Mouse (Mus musculus): ENCODE measurements around the gene Ttc39a. TPM values are rescaled to one million over a fixed set of nuclear protein-coding genes. Genes with fewer than 3 reads are reported as not detected.
A peak's percentile ranks its signal among the peaks of the same experiment; 100 is the strongest.

Gene Ttc39a
- total RNA-seq, 2 experiments from 2014 or later = 1.1 to 1.9 TPM

- DNase-seq (ENCODE audit: extremely low spot score in 1 of 2, low spot score in 1 of 2) = no peak
These were observed 13.1 kb downstream of the Ttc39a start for GRCm38 (mm10) chr4:109419563-109419962.

DNA sequence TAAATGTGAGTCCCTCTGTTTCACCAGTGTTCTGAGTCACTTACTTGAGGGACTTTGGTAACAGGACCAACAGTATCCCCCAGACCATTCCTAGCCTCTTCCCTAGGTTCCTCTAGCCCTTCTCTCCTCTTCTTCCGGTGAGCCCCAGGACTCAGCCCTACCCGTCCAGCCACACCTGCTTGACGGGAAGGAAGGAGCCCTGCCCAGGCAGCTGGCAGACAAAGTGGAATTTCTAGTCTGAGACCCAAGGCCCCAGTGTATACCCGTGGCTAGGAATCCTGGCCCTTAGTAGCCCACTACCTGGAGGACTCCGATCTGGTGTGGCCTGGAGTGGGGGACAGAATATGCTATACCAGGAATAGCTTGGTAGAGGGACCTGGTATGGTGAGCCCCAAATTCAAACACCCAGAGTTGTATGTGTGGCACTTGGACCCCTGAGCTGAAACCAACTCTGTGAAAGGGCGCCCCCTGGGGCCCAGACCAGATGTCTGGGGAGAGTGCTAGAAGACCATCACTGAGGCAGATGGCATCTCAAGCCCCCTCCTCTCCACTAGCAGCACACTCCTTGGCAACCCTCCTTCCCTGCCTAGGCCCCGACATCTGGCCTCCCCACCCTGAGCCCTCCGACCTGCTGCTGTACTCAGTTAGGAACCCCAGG, 13.8 kb downstream of the Ttc39a start:
- peak in 1 of 2 experiments; percentile 25 for DNase-seq (ENCODE audit: extremely low spot score in 1 of 2, low spot score in 1 of 2)

DNA sequence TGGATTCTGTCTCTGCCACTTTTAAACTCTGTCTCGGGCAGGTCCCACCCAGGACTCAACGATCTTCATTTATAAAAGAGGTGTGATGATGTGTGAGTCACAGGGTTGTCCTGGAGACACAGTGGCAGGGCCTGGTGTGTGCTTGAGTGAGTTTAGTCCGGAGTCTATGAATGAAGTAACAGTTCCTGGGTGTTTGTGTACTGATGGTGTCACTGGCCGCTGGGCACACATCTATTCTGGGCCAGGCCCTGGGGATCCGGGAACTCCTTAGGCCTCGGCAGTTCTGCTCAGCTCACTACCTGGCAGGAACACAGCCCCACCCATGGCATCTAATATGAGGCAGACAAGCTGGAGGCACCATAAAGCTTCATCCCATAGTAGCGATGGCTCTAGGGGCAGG, 15.2 kb downstream of the Ttc39a start:
- DNase-seq (ENCODE audit: extremely low spot score in 1 of 2, low spot score in 1 of 2) = no peak

DNA sequence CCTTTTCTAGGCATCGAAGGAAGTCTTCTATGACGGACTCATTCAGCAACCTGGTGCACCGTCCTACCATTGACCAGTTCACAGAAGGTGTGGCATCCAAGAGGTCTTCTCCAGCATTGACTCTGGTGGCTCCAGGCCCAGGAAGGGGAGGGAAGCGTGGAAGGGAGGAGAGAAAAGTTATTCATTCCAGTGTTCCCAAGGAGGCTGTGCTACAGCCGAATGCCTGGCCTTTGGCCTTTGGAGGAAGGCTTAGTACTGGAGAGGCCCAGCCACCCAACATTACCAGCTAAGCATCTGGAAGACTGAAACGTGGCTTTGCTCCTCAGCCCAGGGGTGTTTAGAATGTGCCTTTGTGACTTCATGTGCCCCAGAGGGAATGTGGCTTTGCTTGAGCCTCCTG, 16.0 kb downstream of the Ttc39a start:
- DNase-seq (ENCODE audit: extremely low spot score in 1 of 2, low spot score in 1 of 2) = no peak

- no peak for DNase-seq (ENCODE audit: extremely low spot score in 1 of 2, low spot score in 1 of 2)
These were observed 17.0 kb downstream of the Ttc39a start for GRCm38 (mm10) chr4:109423438-109423837.

DNA sequence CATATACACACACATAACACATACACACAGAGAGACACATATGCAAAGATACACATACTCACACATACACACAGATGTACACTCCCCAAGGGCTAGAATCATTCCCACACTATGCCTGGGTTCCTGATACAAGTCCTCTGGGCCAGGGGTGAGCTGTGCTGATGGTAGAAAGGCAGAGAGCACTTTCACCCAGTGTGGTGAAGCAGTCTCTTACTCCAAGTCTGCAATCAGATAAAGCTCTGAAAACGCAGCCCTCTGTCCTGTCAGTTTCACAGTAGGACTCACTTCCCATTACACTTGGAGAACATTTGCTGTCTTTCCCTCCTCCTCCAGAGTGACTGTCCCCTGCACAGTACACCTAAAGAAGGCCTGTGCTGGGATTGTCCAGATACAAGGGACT, 20.6 kb downstream of the Ttc39a start:
- no peak for DNase-seq (ENCODE audit: extremely low spot score in 1 of 2, low spot score in 1 of 2)

DNA sequence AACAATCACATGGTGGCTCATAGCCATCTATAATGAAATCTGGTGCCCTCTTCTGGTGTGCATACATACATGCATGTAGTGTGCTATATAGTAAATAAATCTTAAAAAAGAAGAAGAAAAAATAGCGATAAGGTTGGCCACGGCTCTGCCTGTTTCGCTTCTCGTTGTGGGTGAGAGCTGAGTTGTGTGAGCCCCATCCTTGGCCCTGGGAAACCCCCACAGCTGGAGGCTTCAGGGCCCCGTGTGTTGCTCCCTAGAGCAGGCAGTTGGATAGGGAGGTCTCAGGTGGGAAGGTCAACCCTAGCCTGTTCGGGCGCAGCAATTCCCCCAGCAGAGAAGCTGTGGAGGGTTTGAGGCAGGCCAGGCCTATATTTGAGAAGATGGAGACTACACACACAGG, 23.8 kb downstream of the Ttc39a start:
- DNase-seq (ENCODE audit: extremely low spot score in 1 of 2, low spot score in 1 of 2) = no peak

- peak in 1 of 2 experiments; percentile 51 for DNase-seq (ENCODE audit: extremely low spot score in 1 of 2, low spot score in 1 of 2)
These were observed 24.4 kb downstream of the Ttc39a start for GRCm38 (mm10) chr4:109430854-109431253.

- DNase-seq (ENCODE audit: extremely low spot score in 1 of 2, low spot score in 1 of 2) = no peak
These were observed 26.4 kb downstream of the Ttc39a start for GRCm38 (mm10) chr4:109432668-109433375.

GRCm38 (mm10) chr4:109433641-109434040, 27.2 kb downstream of the Ttc39a start:
- DNase-seq (ENCODE audit: extremely low spot score in 1 of 2, low spot score in 1 of 2) = no peak

DNA sequence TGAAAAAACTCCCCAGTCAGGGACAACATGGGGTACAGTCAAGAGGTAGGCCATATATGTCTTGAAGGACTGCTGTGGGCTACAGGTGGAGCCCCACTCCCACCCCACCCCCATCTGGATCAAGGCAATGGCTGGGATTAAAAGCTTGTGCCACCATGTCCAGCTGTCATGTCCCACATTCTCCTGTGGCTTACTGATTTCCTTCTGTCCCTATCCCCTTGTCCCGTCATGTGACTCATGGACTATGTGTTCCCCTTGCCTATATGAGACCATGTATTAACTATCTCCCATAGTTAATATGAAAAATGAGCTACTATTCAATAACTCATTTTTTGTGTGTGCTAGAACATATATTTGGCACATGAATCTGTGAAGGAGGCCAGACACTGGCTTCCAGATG, 27.8 kb downstream of the Ttc39a start:
- DNase-seq (ENCODE audit: extremely low spot score in 1 of 2, low spot score in 1 of 2) = no peak

GRCm38 (mm10) chr4:109437913-109438878, 31.8 kb downstream of the Ttc39a start:
- peak in 1 of 2 experiments; percentile 67 for DNase-seq (ENCODE audit: extremely low spot score in 1 of 2, low spot score in 1 of 2)

DNA sequence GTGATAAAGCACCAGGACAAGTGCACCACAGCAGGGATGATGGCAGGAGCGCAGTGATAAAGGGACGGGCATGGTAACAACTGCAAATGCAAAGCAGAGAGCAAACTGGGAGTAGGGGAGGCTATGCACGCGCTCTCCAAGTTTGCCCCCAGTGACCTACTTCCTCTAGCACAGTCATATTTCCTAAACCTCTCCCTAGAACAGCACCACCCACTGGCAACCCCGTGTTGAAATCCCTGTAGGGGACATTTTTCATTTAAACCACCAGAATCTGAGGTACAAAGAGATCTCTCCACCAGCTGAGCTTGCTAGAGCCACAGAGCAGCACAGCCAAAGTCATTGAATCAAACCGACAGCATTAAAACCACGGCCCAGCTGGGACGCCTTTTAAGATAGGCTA, 32.7 kb downstream of the Ttc39a start:
- no peak for DNase-seq (ENCODE audit: extremely low spot score in 1 of 2, low spot score in 1 of 2)

- DNase-seq (ENCODE audit: extremely low spot score in 1 of 2, low spot score in 1 of 2) = no peak
These were observed 33.4 kb downstream of the Ttc39a start for GRCm38 (mm10) chr4:109439825-109440248.

GRCm38 (mm10) chr4:109440381-109440780, 34.0 kb downstream of the Ttc39a start:
- DNase-seq (ENCODE audit: extremely low spot score in 1 of 2, low spot score in 1 of 2) = no peak

GRCm38 (mm10) chr4:109441000-109441399, 34.6 kb downstream of the Ttc39a start:
- no peak for DNase-seq (ENCODE audit: extremely low spot score in 1 of 2, low spot score in 1 of 2)

- no peak for DNase-seq (ENCODE audit: extremely low spot score in 1 of 2, low spot score in 1 of 2)
These were observed 35.7 kb downstream of the Ttc39a start for GRCm38 (mm10) chr4:109442126-109442525.

GRCm38 (mm10) chr4:109442649-109443048, 36.2 kb downstream of the Ttc39a start:
- DNase-seq (ENCODE audit: extremely low spot score in 1 of 2, low spot score in 1 of 2) = no peak

DNA sequence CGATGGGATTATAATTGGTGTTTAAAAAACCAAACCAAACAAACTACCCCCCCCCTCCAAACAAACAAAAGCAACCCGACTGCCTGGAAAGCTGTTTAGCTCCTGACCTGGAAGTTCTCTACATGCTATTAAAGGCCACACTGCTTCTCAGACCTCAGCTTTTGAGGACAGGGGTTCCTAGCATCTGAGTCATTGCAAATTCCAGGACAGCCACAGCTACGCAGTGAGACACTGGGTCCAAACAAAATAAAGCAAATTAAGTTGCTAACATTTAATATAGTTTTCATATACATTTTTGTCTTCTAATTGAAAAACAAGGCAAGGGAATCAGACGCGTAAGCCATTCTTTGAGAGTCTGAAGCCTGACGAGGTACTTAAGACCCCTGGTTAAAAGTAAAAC, 38.0 kb downstream of the Ttc39a start:
- no peak for DNase-seq (ENCODE audit: extremely low spot score in 1 of 2, low spot score in 1 of 2)

- DNase-seq (ENCODE audit: extremely low spot score in 1 of 2, low spot score in 1 of 2) = no peak
These were observed 38.5 kb downstream of the Ttc39a start for GRCm38 (mm10) chr4:109444951-109445350.

DNA sequence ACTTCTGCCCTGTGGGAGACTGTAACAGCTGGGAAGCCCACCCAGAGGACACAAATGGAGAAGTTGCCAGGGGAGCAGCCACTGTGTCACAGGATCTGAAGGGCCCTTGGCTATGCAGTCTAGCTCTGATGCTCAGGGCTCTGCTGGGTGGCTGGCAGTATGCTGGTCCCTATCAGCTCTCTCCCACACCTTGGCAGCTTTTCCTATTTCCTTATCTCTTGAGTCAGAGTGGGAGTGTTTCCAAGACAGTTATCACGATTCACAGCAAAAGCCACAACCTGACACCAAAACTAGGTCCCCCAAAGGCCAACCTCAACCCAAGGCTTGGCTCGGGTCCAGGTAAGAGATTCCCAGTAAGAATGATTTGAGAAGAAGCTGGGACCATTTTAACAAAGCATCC, 39.0 kb downstream of the Ttc39a start:
- no peak for DNase-seq (ENCODE audit: extremely low spot score in 1 of 2, low spot score in 1 of 2)

Measured in layer of hippocampus, postnatal 25 days (tissue).